Mouse (Mus musculus): ENCODE data around the gene Slc9a9. TPM values are rescaled to one million over a fixed set of nuclear protein-coding genes. Genes with fewer than 3 reads are reported as not detected.
A peak's percentile ranks its signal among the peaks of the same experiment; 100 is the strongest.
"Not testable (repeated sequence)": the region's sequence is repeated elsewhere in the genome, so short reads cannot be mapped to it uniquely, and the experiment has no call there.

The Slc9a9 gene
- polyA plus RNA-seq (2012; rRNA removed): 15.9 and 16.0 TPM in 2 replicates

DNA sequence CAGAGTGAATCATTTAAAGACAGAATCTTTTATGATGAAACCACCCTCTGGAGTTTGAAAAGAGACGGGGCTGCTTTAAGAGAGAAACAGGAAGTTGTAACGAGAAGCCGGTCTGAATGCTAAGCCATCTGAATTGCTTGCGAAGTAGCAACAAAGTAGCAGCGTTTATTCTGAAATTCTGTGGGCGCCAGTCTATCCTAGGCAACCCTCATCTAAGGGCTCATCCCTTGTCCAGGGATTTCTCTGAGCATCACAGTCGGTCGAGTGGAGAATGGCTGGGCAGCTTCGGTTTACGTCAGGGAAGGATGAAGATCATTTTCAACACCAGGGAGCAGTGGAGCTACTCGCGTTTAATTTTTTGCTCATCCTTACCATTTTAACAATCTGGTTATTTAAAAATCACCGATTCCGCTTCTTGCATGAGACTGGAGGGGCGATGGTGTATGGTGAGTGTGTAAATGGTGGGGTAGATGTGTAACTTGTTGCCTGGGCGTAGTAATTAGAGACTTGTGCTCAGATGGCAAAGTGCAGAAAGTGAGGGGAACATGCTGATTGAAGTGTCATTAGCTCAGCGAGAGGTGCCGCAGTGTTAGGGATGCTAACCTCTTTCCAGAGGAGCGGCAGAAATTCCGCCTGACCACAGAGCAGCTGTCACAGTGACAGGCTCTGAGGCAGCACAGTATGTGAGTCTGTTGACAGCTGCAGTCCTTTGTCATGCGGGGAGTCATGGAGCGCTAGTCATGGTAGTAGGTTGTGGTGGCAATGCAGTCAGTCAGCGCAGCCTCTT lies at the start of gene Slc9a9:
Gene Slc9a9 (plus strand): TSS at position 119 of the 787 bp plus-strand sequence.
- peak within 1 kb of the TSS; percentile 60 for H3K4me3 ChIP-seq (ENCODE audit: insufficient read depth, low read length)
- peak within 1 kb of the TSS; percentile 35 for H3K27ac ChIP-seq (ENCODE audit: insufficient read depth, low read length)
- peaks cover 3% of the 10 kb centered on the region; the same call in 1 of the 2 replicates for H3K4me1 ChIP-seq (ENCODE audit: control insufficient read depth, insufficient read depth, low read length)
- TF ChIP-seq POLR2A (IDR thresholded peaks at IDR 0.05; ENCODE audit: extremely low read depth, insufficient read depth, low read length) (peak; percentile 62), CTCF (IDR thresholded peaks at IDR 0.05; ENCODE audit: extremely low read depth, insufficient read depth, low read length) (no peak)

DNA sequence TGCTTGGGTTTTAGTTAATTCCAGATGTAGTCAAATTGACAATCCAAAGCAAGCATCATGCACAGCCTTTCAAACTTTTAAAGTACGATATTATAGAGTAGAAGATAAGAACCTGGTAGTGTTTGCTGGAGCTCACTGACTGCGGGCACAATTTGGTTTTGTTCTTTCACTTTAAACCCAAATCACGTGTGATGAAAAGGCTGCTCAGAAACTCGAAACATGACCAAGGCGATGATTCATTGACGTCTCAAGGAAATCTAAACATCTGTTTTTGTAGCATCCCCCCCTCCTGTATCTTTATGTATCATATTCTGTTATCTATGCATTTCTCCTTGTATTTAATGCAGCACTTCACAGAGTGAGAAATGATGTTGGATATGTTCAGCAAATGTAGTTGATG lies 49.4 kb upstream of the Slc9a9 start:
- H3K4me3 ChIP-seq (ENCODE audit: insufficient read depth, low read length): no peak overlapping the region
- TF ChIP-seq POLR2A (IDR thresholded peaks at IDR 0.05; ENCODE audit: extremely low read depth, insufficient read depth, low read length) (no peak), CTCF (IDR thresholded peaks at IDR 0.05; ENCODE audit: extremely low read depth, insufficient read depth, low read length) (no peak)
- H3K4me1 ChIP-seq (ENCODE audit: control insufficient read depth, insufficient read depth, low read length): no peaks in the 10 kb centered on the region
- H3K27ac ChIP-seq (ENCODE audit: insufficient read depth, low read length): no peak overlapping the region

DNA sequence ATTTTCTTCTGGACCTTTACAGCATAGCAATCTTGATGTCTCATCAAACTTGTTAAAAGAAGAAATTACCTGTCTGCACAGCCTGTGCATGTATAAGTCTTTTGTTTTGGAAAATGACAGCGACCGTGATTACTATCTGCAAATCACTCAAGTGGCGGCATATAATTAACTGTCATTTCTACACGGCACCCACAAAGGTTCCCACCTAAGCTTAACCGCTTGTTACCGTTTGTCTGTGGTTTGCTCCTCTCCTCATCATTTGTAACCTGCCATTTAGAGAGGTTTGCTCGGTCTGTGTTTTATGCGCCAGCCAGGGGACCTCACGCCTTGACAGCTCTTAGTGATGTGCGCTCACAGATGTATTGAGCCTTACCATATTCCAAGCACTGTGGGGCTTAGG lies 48.9 kb upstream of the Slc9a9 start:
- Histone ChIP-seq H3K27ac (ENCODE audit: insufficient read depth, low read length) (no peak overlapping the region), H3K4me3 (ENCODE audit: insufficient read depth, low read length) (no peak overlapping the region), H3K4me1 (ENCODE audit: control insufficient read depth, insufficient read depth, low read length) (no peaks in the 10 kb centered on the region)
- no peak for TF ChIP-seq CTCF (IDR thresholded peaks at IDR 0.05; ENCODE audit: extremely low read depth, insufficient read depth, low read length)
- TF ChIP-seq POLR2A (IDR thresholded peaks at IDR 0.05; ENCODE audit: extremely low read depth, insufficient read depth, low read length): no peak

DNA sequence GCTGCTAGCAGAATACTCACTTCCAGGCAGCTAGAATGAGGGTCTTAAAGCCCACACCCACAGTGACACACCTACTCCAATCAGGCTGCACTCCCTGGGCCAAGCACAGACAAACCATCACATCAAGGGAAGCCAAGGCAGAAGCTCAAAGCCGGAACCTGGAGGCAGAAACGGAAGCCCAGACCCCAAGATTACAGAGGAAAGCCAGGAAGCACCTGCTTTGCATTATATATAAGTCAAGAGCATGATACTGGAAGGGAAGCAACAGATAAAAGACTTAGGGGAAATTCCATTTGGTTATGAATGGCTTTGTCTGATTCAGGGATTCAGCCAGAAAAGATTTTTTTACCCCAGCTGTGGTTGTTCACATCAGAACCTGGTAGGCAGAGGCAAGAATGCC lies 47.8 kb upstream of the Slc9a9 start:
- TF ChIP-seq POLR2A (IDR thresholded peaks at IDR 0.05; ENCODE audit: extremely low read depth, insufficient read depth, low read length) (no peak), CTCF (IDR thresholded peaks at IDR 0.05; ENCODE audit: extremely low read depth, insufficient read depth, low read length) (no peak)
- Histone ChIP-seq H3K27ac (ENCODE audit: insufficient read depth, low read length) (no peak overlapping the region), H3K4me3 (ENCODE audit: insufficient read depth, low read length) (no peak overlapping the region)

DNA sequence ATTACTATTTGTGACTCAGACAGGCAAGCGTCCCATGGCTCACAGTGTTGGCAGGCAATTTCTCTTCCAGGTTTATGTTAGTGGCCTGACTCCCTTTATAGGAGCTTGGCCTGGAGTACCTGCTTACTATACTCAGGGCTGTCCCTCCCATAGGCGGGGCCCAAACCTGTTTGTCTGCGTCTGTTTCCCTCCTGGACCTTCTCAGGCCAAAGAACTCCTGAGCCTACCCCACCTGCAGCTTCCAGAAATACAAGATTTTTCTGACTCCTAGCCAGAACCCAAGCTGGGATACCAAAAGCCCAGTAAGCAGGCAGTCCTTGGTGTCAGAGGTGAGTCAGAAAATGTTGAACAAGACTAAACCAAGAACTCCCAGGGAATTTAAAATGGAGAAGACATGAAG lies 43.0 kb upstream of the Slc9a9 start:
- TF ChIP-seq POLR2A (IDR thresholded peaks at IDR 0.05; ENCODE audit: extremely low read depth, insufficient read depth, low read length) (no peak), CTCF (IDR thresholded peaks at IDR 0.05; ENCODE audit: extremely low read depth, insufficient read depth, low read length) (no peak)
- Histone ChIP-seq H3K4me3 (ENCODE audit: insufficient read depth, low read length) (no peak overlapping the region), H3K4me1 (ENCODE audit: control insufficient read depth, insufficient read depth, low read length) (no peaks in the 10 kb centered on the region), H3K27ac (ENCODE audit: insufficient read depth, low read length) (no peak overlapping the region)

More for the DNA sequence above, 47.8 kb upstream of the Slc9a9 start:
- H3K4me1 ChIP-seq (ENCODE audit: control insufficient read depth, insufficient read depth, low read length): no peaks in the 10 kb centered on the region

DNA sequence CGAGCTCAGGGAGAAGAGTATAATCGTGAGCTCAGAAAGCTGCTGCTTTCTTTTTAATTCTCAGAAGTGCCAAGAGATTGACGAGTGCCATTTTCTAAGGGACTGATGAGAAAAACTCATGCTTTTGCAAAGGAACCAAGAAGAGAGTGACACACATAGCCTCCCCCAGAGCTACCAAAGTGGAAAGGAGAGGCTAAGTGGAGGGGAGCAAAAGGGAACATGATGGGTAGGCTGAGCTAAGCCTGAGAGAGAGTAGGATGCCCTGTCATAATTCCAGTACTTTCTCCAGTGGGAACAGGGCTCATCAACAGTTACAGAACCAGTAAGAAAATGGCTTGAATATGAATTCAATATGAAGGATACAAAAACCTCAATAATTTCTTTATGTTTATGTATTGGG lies 40.8 kb upstream of the Slc9a9 start:
- TF ChIP-seq POLR2A (IDR thresholded peaks at IDR 0.05; ENCODE audit: extremely low read depth, insufficient read depth, low read length): no peak
- TF ChIP-seq CTCF (IDR thresholded peaks at IDR 0.05; ENCODE audit: extremely low read depth, insufficient read depth, low read length): no peak
- H3K27ac ChIP-seq (ENCODE audit: insufficient read depth, low read length): no peak overlapping the region

DNA sequence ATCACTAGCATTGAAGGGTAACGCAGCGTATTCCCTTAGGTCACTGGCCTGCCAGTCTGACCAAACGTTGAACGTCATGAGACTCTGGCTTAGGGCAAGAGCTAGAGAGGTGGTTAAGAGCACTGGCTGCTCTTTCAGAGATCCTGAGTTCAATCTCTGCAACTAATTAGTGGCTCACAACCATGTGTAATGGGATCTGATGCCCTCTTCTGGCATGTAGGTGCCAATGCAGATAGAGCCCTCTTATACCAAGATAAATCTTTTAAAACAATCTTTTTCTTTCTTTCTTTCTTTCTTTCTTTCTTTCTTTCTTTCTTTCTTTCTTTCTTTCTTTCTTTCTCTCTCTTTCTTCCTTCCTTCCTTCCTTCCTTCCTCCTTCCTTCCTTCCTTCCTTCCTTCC lies 35.4 kb upstream of the Slc9a9 start:
- TF ChIP-seq CTCF (IDR thresholded peaks at IDR 0.05; ENCODE audit: extremely low read depth, insufficient read depth, low read length): 0 out of 2 replicates have a peak, but pooled peaks have one; percentile 11
- H3K4me1 ChIP-seq (ENCODE audit: control insufficient read depth, insufficient read depth, low read length); H3K27ac ChIP-seq (ENCODE audit: insufficient read depth, low read length); H3K4me3 ChIP-seq (ENCODE audit: insufficient read depth, low read length): not testable (repeated sequence)

More for the DNA sequence above, 40.8 kb upstream of the Slc9a9 start:
- no peaks in the 10 kb centered on the region for H3K4me1 ChIP-seq (ENCODE audit: control insufficient read depth, insufficient read depth, low read length)
- no peak overlapping the region for H3K4me3 ChIP-seq (ENCODE audit: insufficient read depth, low read length)

DNA sequence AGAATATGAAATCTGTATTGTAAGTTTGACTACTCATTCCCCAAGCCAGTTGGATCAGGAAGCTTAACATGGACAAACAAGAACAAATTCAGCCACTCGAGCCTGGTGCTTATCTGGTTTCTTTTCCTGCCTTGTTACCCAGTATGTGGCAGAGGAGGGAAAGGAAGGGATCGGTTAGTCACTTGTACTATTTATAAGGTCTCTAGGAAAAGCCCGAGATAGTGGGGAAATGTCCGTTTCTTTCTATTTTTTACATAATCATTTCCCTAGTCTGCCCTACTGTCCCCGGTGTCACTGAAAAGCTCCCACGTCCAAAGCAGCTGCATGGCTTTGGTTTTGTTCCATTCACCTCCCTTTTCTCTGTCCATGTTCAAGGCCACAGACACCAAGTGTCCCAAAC lies 24.1 kb upstream of the Slc9a9 start:
- Histone ChIP-seq H3K4me3 (ENCODE audit: insufficient read depth, low read length) (no peak overlapping the region), H3K4me1 (ENCODE audit: control insufficient read depth, insufficient read depth, low read length) (peaks cover 2% of the 10 kb centered on the region; the same call in 1 of the 2 replicates)
- TF ChIP-seq CTCF (IDR thresholded peaks at IDR 0.05; ENCODE audit: extremely low read depth, insufficient read depth, low read length) (no peak), POLR2A (IDR thresholded peaks at IDR 0.05; ENCODE audit: extremely low read depth, insufficient read depth, low read length) (no peak)

DNA sequence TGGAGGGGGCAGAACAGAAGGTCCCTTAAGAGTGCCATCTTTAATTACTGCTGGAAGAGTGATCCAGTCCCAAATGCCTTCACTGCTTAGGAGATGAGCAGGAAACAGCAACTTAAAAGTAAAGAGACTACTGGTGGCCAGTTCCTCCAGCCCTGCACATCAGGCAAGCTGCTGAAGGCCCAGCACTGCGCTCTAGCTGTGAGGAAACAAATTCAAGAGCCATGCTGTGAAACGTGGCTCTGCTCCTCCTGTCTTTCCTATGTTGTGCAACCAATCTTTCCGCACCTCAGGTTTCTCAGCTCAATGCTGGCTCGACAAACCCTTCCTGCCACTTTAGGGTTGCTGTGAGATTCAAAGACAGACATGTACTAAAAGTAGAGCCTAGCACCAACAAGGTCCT lies 22.3 kb upstream of the Slc9a9 start:
- no peak overlapping the region for H3K4me3 ChIP-seq (ENCODE audit: insufficient read depth, low read length)
- no peak overlapping the region for H3K27ac ChIP-seq (ENCODE audit: insufficient read depth, low read length)
- TF ChIP-seq CTCF (IDR thresholded peaks at IDR 0.05; ENCODE audit: extremely low read depth, insufficient read depth, low read length) (no peak), POLR2A (IDR thresholded peaks at IDR 0.05; ENCODE audit: extremely low read depth, insufficient read depth, low read length) (no peak)
- H3K4me1 ChIP-seq (ENCODE audit: control insufficient read depth, insufficient read depth, low read length): peaks cover 2% of the 10 kb centered on the region; the same call in 1 of the 2 replicates

More for the DNA sequence above, 24.1 kb upstream of the Slc9a9 start:
- H3K27ac ChIP-seq (ENCODE audit: insufficient read depth, low read length): no peak overlapping the region

DNA sequence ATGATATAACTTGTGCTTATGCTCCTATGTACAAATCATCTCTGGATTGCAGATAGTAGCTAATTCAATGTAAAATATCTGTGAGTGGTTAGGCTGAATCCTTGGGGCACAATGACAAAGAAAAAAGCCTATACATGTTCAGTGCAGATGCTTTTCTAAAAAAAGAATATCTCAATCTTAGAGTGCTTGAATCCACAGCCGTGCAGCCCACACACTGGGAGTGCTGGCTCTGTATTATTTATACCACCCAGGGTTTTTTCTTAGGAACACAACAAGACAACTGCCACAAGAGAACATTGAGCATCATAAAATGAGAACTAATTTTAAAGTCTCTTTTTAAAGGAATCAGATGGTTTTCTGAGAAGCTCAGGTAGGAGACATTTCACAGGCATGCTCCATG lies 19.7 kb upstream of the Slc9a9 start:
- Histone ChIP-seq H3K4me1 (ENCODE audit: control insufficient read depth, insufficient read depth, low read length) (peaks cover 2% of the 10 kb centered on the region; the same call in 1 of the 2 replicates), H3K27ac (ENCODE audit: insufficient read depth, low read length) (no peak overlapping the region; the same call in 1 of the 2 replicates), H3K4me3 (ENCODE audit: insufficient read depth, low read length) (no peak overlapping the region)
- no peak for TF ChIP-seq POLR2A (IDR thresholded peaks at IDR 0.05; ENCODE audit: extremely low read depth, insufficient read depth, low read length)
- no peak for TF ChIP-seq CTCF (IDR thresholded peaks at IDR 0.05; ENCODE audit: extremely low read depth, insufficient read depth, low read length)
